Mouse (Mus musculus): ENCODE data around the gene Ythdc1. TPM values are rescaled to one million over a fixed set of nuclear protein-coding genes. Genes with fewer than 3 reads are reported as not detected.

The Ythdc1 gene
- polyA plus RNA-seq, 1 experiment: 24.8 TPM

DNA sequence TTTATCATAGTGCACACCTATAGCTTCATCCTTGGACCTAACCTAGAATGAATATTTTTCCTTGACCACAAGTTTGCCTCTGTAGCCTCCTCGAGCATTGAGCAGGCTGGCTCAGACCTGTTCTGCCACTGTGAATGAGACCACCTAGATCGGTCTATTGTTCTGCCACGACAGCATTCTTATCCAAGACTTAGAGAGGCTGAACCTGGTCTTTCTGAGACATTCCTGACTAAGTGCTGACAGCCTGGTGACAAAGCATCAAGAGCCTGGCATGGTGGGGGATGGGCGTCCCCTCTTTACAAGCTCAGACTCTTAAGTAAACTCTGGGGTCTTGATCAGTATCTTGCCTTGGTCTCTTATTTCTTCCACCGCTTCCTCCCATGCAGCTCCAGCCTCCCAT, 47.6 kb downstream of the Ythdc1 start:
- TF ChIP-seq GATA1 (IDR thresholded peaks at IDR 0.05; ENCODE audit: low read length): no peak

DNA sequence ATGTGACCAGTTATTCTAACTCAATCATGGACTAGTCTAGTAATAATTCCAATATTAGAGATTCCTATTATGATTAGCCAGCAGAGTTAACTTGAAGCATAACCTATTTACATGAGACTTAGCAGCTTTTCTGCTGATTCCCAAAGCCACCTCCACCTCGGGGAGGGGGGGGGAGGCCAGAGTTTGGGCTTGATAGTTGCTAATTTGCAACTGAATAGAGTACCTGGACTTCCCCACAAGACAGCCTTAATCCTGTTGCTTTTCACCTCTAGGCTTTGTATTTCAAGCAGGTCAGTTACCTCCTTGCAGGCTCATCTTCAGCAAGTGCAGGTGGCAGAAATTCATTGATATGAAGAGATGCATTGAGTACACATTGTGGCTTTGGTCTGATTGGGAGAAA, 53.7 kb downstream of the Ythdc1 start:
- TF ChIP-seq GATA1 (IDR thresholded peaks at IDR 0.05; ENCODE audit: low read length): no peak

DNA sequence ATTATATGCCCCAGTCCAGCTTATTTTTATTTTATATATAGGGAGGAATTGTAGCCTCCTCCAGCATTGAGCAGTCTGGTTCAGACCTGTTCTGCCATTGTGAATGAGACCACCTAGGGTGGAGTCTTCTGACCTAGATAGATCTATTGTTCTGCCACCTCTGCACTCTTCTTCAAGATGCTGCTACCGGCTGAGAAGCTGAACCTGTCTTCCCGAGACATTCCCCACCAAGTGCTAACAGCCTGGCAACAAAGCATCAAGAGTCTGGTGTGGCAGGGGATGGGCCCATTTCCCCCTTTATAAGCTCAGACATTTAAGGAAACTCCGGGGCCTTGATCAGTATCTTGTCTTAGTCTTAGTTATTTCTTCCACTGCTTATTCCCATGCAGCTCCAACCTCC, 54.3 kb downstream of the Ythdc1 start:
- no peak for TF ChIP-seq GATA1 (IDR thresholded peaks at IDR 0.05; ENCODE audit: low read length)

DNA sequence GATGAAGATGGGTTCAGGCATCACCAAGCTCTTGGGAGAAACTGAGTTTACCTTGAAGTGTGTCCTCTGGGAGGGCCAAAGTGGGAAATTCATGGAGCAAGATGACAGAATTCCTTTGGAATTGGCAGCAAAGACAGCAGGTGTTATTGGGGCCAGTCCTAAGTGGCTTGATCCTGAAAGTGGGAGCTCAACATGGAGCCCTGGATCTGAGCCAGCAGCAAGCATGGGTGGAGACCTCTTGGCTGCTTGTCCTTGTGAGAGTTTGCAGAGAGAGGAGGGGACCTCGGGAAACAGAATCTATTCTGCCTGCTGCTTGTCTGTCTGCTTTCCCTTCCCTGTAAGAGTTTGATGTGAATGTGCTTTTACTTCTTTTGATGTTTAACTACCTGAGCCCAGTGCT, 67.9 kb downstream of the Ythdc1 start:
- no peak for TF ChIP-seq GATA1 (IDR thresholded peaks at IDR 0.05; ENCODE audit: low read length)

Other genes starting within 250 kb of the Ythdc1 start
- gene Tmprss11f, start 171.8 kb upstream of the Ythdc1 start, polyA plus RNA-seq (2012): not detected in 2 replicates
- not detected in 2 replicates for gene Tmprss11b, start 127.9 kb upstream of the Ythdc1 start, polyA plus RNA-seq (2012)
- not detected in 2 replicates for gene Tmprss11e, start 58.4 kb upstream of the Ythdc1 start, polyA plus RNA-seq (2012)
- not detected in 2 replicates for gene Ugt2b34, start 102.7 kb downstream of the Ythdc1 start, polyA plus RNA-seq (2012)
- not detected in 2 replicates for gene Ugt2b1, start 122.3 kb downstream of the Ythdc1 start, polyA plus RNA-seq (2012)
- not detected in 2 replicates for gene Ugt2b35, start 196.6 kb downstream of the Ythdc1 start, polyA plus RNA-seq (2012)